Mouse (Mus musculus): ENCODE data around the gene Nrarp.

Nrarp gene

GRCm38 (mm10) chr2:25180478-25180903 is at the start of gene Nrarp:
Nrarp (plus strand) TSS chr2:25180758.
- DNase-seq, result peak; percentile 96 to 97

GRCm38 (mm10) chr2:25131601-25132000 is 49.0 kb upstream of the Nrarp start:
- DNase-seq, result no peak

GRCm38 (mm10) chr2:25137832-25138231 is 42.7 kb upstream of the Nrarp start:
- DNase-seq, result no peak

GRCm38 (mm10) chr2:25141185-25141584 is 39.4 kb upstream of the Nrarp start:
- DNase-seq, result no peak

- DNase-seq, result peak in 1 of 2 experiments; percentile 16
Measured at GRCm38 (mm10) chr2:25141921-25142320, 38.6 kb upstream of the Nrarp start.

GRCm38 (mm10) chr2:25145346-25145745 is 35.2 kb upstream of the Nrarp start:
- DNase-seq, result peak; percentile 80 to 81

GRCm38 (mm10) chr2:25147398-25147797 is 33.2 kb upstream of the Nrarp start:
- DNase-seq, result no peak

- no peak for DNase-seq
Measured at GRCm38 (mm10) chr2:25147892-25148291, 32.7 kb upstream of the Nrarp start.

- no peak for DNase-seq
Measured at GRCm38 (mm10) chr2:25149643-25150042, 30.9 kb upstream of the Nrarp start.

- no peak for DNase-seq
Measured at GRCm38 (mm10) chr2:25151280-25151956, 29.1 kb upstream of the Nrarp start.

GRCm38 (mm10) chr2:25156177-25156576 is 24.4 kb upstream of the Nrarp start:
- DNase-seq, result no peak

- DNase-seq, result no peak
Measured at GRCm38 (mm10) chr2:25156990-25157389, 23.6 kb upstream of the Nrarp start.

GRCm38 (mm10) chr2:25157655-25158054 is 22.9 kb upstream of the Nrarp start:
- DNase-seq, result peak; percentile 73 to 81

GRCm38 (mm10) chr2:25167481-25167880 is 13.1 kb upstream of the Nrarp start:
- DNase-seq, result no peak

GRCm38 (mm10) chr2:25167919-25168664 is 12.5 kb upstream of the Nrarp start:
- peak; percentile 67 to 89 for DNase-seq

- DNase-seq, result no peak
Measured at GRCm38 (mm10) chr2:25168665-25168978, 11.9 kb upstream of the Nrarp start.

GRCm38 (mm10) chr2:25169778-25170177 is 10.8 kb upstream of the Nrarp start:
- no peak for DNase-seq

GRCm38 (mm10) chr2:25170326-25171100 is 10.0 kb upstream of the Nrarp start:
- DNase-seq, result no peak

GRCm38 (mm10) chr2:25171101-25171768 is 9.3 kb upstream of the Nrarp start:
- no peak for DNase-seq

GRCm38 (mm10) chr2:25171769-25172153 is 8.8 kb upstream of the Nrarp start:
- no peak for DNase-seq

- no peak for DNase-seq
Measured at GRCm38 (mm10) chr2:25172629-25173028, 7.9 kb upstream of the Nrarp start.

- no peak for DNase-seq
Measured at GRCm38 (mm10) chr2:25173821-25174220, 6.7 kb upstream of the Nrarp start.
